Mouse (Mus musculus): ENCODE data around the gene Ndst2. TPM values are rescaled to one million over a fixed set of nuclear protein-coding genes. Genes with fewer than 3 reads are reported as not detected.

Ndst2 gene
- 4.3 TPM for polyA plus RNA-seq (2014; fragmentation: Illumina TruSeq; extraction: RNeasy Lipid Tissue Mini Kit (QIAGEN cat#74804); ENCODE audit: low read depth, low replicate concordance)

DNA sequence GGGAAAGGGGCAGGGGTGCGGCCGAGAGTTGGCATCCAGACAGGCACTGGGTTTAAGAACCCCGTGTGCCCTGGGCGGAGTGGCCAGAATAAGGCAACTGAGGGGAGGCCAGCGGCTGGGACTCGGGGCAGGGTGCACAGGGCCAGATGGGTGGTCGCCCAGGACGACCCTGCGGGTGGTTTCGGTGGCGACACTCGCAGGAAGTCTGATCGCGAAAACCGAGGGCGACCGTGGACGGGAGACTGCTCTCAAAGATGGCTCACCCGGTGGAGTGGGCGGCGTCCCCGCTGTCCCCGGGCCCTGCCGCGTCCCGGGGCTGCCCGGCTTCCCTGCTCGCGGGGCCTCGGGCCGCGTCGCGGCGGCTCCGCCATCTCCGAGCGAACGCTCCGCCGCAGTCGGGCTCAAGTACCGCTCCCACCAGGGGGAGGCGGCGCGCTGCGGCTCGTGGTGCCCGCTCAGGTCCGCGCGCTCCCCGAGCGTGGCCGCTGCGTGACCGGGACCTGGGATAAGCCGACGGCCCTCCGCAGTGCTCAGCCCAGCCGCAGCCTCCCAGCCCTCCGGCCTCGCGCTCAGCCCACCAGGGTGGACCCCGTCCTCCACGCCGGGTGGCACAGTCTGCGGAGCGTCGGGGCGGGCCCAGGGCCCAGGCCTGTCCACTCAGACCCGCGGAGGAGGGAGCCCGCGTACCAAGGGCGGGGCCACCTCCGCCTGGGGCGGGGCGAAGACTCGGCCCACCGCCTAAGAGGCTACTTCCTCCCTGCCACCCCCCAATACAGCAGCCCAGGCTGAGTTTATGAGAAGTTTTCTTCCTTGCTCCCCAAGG lies at the start of gene Ndst2:
Gene Ndst2, minus strand, starts transcription at position 611 of the 823 bp plus-strand sequence.

GRCm38 (mm10) chr14:20707201-20708190 lies 26.9 kb downstream of the Ndst2 start, which contains the start of gene Zswim8:
Gene Zswim8, plus strand, starts transcription at chr14:20707552.

DNA sequence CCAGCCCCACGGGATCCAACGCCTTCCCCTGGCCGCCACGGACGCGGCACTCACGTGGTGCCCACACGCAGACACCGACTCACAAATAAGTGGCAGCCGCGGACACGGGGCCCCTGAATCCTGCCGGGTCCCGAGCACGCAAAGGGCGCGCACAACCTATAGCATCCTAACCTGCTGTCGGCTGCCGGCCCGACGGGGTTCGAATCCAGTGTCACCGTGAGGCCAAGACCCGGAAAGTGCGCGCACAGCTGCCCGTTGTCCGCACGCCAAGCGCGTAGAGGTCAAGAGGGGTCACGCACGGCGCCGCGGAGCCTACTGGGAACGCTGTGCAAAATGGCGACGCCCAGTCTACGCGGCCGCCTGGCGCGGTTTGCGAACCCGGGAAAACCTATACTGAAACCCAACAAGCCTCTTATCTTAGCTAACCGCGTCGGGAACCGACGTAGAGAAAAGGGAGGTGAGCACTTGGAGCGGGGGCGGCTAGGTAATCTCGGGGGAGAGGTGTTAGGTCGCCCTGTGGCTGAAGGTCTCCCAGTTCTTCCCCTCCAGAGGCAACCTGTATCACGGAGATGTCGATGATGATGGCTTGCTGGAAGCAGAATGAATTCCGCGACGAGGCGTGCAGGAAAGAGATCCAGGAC lies 31.5 kb downstream of the Ndst2 start, which contains the start of gene Chchd1:
Gene Chchd1, plus strand, starts transcription at position 266 of the 641 bp plus-strand sequence.

GRCm38 (mm10) chr14:20694884-20695760 lies 39.2 kb downstream of the Ndst2 start, which contains the start of gene Fut11:
Gene Fut11, plus strand, starts transcription at chr14:20694968.

GRCm38 (mm10) chr14:20674064-20674833 lies 60.1 kb downstream of the Ndst2 start, which contains the start of gene Sec24c:
Gene Sec24c, plus strand, starts transcription at chr14:20674308.

Other genes starting within 250 kb of the Ndst2 start
- 2.8 TPM for gene Mss51, start 237.7 kb downstream of the Ndst2 start, polyA plus RNA-seq (2014; fragmentation: Illumina TruSeq; extraction: RNeasy Lipid Tissue Mini Kit (QIAGEN cat#74804); ENCODE audit: low read depth, low replicate concordance)
- 80.2 TPM for gene Ppp3cb, start 188.0 kb downstream of the Ndst2 start, polyA plus RNA-seq (2014; fragmentation: Illumina TruSeq; extraction: RNeasy Lipid Tissue Mini Kit (QIAGEN cat#74804); ENCODE audit: low read depth, low replicate concordance)
- 12.8 TPM for gene Usp54, start 93.5 kb downstream of the Ndst2 start, polyA plus RNA-seq (2014; fragmentation: Illumina TruSeq; extraction: RNeasy Lipid Tissue Mini Kit (QIAGEN cat#74804); ENCODE audit: low read depth, low replicate concordance)
- gene Myoz1, start 78.0 kb downstream of the Ndst2 start, polyA plus RNA-seq (2014; fragmentation: Illumina TruSeq; extraction: RNeasy Lipid Tissue Mini Kit (QIAGEN cat#74804); ENCODE audit: low read depth, low replicate concordance) = 0.22 TPM
- 0.15 TPM for gene Synpo2l, start 66.2 kb downstream of the Ndst2 start, polyA plus RNA-seq (2014; fragmentation: Illumina TruSeq; extraction: RNeasy Lipid Tissue Mini Kit (QIAGEN cat#74804); ENCODE audit: low read depth, low replicate concordance)
- 38.8 TPM for gene Sec24c, start 60.3 kb downstream of the Ndst2 start, polyA plus RNA-seq (2014; fragmentation: Illumina TruSeq; extraction: RNeasy Lipid Tissue Mini Kit (QIAGEN cat#74804); ENCODE audit: low read depth, low replicate concordance)
- gene Fut11, start 39.6 kb downstream of the Ndst2 start, polyA plus RNA-seq (2014; fragmentation: Illumina TruSeq; extraction: RNeasy Lipid Tissue Mini Kit (QIAGEN cat#74804); ENCODE audit: low read depth, low replicate concordance) = 4.8 TPM
- 71.1 TPM for gene Chchd1, start 31.6 kb downstream of the Ndst2 start, polyA plus RNA-seq (2014; fragmentation: Illumina TruSeq; extraction: RNeasy Lipid Tissue Mini Kit (QIAGEN cat#74804); ENCODE audit: low read depth, low replicate concordance)
- 11.4 TPM for gene Zswim8, start 27.0 kb downstream of the Ndst2 start, polyA plus RNA-seq (2014; fragmentation: Illumina TruSeq; extraction: RNeasy Lipid Tissue Mini Kit (QIAGEN cat#74804); ENCODE audit: low read depth, low replicate concordance)
- gene Camk2g, start 59.5 kb upstream of the Ndst2 start, polyA plus RNA-seq (2014; fragmentation: Illumina TruSeq; extraction: RNeasy Lipid Tissue Mini Kit (QIAGEN cat#74804); ENCODE audit: low read depth, low replicate concordance) = 20.8 TPM
- 0.91 TPM for gene Plau, start 102.1 kb upstream of the Ndst2 start, polyA plus RNA-seq (2014; fragmentation: Illumina TruSeq; extraction: RNeasy Lipid Tissue Mini Kit (QIAGEN cat#74804); ENCODE audit: low read depth, low replicate concordance)
- 31.9 TPM for gene Vcl, start 194.8 kb upstream of the Ndst2 start, polyA plus RNA-seq (2014; fragmentation: Illumina TruSeq; extraction: RNeasy Lipid Tissue Mini Kit (QIAGEN cat#74804); ENCODE audit: low read depth, low replicate concordance)